Mouse (Mus musculus) erythroid progenitor cell, adult 5-6 weeks (primary cell): ENCODE measurements around the gene Plcb4. TPM values are rescaled to one million over a fixed set of nuclear protein-coding genes. Genes with fewer than 3 reads are reported as not detected.

Source experiments
- ATAC-seq: replicated peaks from 2 replicates; pipeline ENCODE4 v1.8.0; 2016; ENCODE audit warnings: moderate number of reproducible peaks, mild to moderate bottlenecking, moderate TSS enrichment, inconsistent platforms; ENCODE audit not compliant: poor library complexity, low FRiP score, severe bottlenecking
- total RNA-seq, 2 experiments: library from RNA; stranded (forward) in 1 of 2; stranded (reverse) in 1 of 2; fragments of 150-400 nt in 1 of 2; fragments of 186-747, 209-891 nt in 1 of 2; gene quantifications; 2 replicates each; pipeline versions ENCODE4 v1.2.3 to v1.2.4; 2015 to 2017; ENCODE audit warnings: low replicate concordance in 2 of 2

The Plcb4 gene
- total RNA-seq, 2 experiments from 2014 or later, result 0.84 to 1.2 TPM

- ATAC-seq, result no peak
Observed at GRCm38 (mm10) chr2:135748441-135748840, 89.6 kb downstream of the Plcb4 start.

GRCm38 (mm10) chr2:135749606-135750005 is 90.8 kb downstream of the Plcb4 start:
- ATAC-seq, result no peak

- ATAC-seq, result no peak
Observed at GRCm38 (mm10) chr2:135750748-135751147, 91.9 kb downstream of the Plcb4 start.

- ATAC-seq, result no peak
Observed at GRCm38 (mm10) chr2:135755792-135756191, 97.0 kb downstream of the Plcb4 start.

GRCm38 (mm10) chr2:135757478-135757877 is 98.7 kb downstream of the Plcb4 start:
- no peak for ATAC-seq

- ATAC-seq, result no peak
Observed at GRCm38 (mm10) chr2:135759499-135760095, 100.8 kb downstream of the Plcb4 start.

GRCm38 (mm10) chr2:135761226-135761802 is 102.5 kb downstream of the Plcb4 start:
- no peak for ATAC-seq

GRCm38 (mm10) chr2:135764706-135765105 is 105.9 kb downstream of the Plcb4 start:
- ATAC-seq, result no peak

GRCm38 (mm10) chr2:135766471-135767063 is 107.8 kb downstream of the Plcb4 start:
- no peak for ATAC-seq

- ATAC-seq, result no peak
Observed at GRCm38 (mm10) chr2:135767535-135767934, 108.7 kb downstream of the Plcb4 start.

GRCm38 (mm10) chr2:135769701-135770100 is 110.9 kb downstream of the Plcb4 start:
- ATAC-seq, result no peak

- no peak for ATAC-seq
Observed at GRCm38 (mm10) chr2:135770226-135770625, 111.4 kb downstream of the Plcb4 start.

- ATAC-seq, result no peak
Observed at GRCm38 (mm10) chr2:135773194-135773972, 114.6 kb downstream of the Plcb4 start.

GRCm38 (mm10) chr2:135775026-135775425 is 116.2 kb downstream of the Plcb4 start:
- no peak for ATAC-seq

GRCm38 (mm10) chr2:135776131-135776775 is 117.4 kb downstream of the Plcb4 start:
- ATAC-seq, result no peak

- no peak for ATAC-seq
Observed at GRCm38 (mm10) chr2:135781391-135781790, 122.6 kb downstream of the Plcb4 start.

GRCm38 (mm10) chr2:135787415-135787814 is 128.6 kb downstream of the Plcb4 start:
- ATAC-seq, result no peak

- ATAC-seq, result no peak
Observed at GRCm38 (mm10) chr2:135792907-135793306, 134.1 kb downstream of the Plcb4 start.

GRCm38 (mm10) chr2:135796684-135797083 is 137.9 kb downstream of the Plcb4 start:
- no peak for ATAC-seq
